Mouse (Mus musculus): ENCODE data around the gene Sin3a. TPM values are rescaled to one million over a fixed set of nuclear protein-coding genes. Genes with fewer than 3 reads are reported as not detected.
A peak's percentile ranks its signal among the peaks of the same experiment; 100 is the strongest.

Gene Sin3a
- 22.5 and 23.2 TPM in 2 replicates for polyA plus RNA-seq (2015; fragmentation: Nextera tagmentation; extraction: Ambion mirVana)

GRCm38 (mm10) chr9:57071801-57072351 lies at the start of gene Sin3a:
Gene Sin3a, plus strand, starts transcription at chr9:57072040.
- Histone ChIP-seq H3K27ac (replicated peaks) (peak within 1 kb of the TSS; percentile 97), H3K9me3 (no peaks in the 10 kb centered on the region), H3K4me3 (peak within 1 kb of the TSS; percentile 83), H3K27me3 (no peaks in the 10 kb centered on the region), H3K4me2 (peak within 1 kb of the TSS; percentile 82), H3K36me3 (no peaks in the 10 kb centered on the region), H3K9ac (peak within 1 kb of the TSS; percentile 65), H3K4me1 (replicated peaks) (peaks cover 29% of the 10 kb centered on the region)
- under 1% methylated on average over 34 of the region's 34 CpGs for WGBS
- ATAC-seq (ENCODE audit: low FRiP score, low read depth): no peak

- no peak for ATAC-seq (ENCODE audit: low FRiP score, low read depth)
- 97% methylated on average over 1 of the region's 1 CpGs for WGBS
- H3K36me3 ChIP-seq: peaks cover 64% of the 10 kb centered on the region
Observed at GRCm38 (mm10) chr9:57031756-57032155, 40.1 kb upstream of the Sin3a start.

GRCm38 (mm10) chr9:57056237-57056636 lies 15.6 kb upstream of the Sin3a start:
- Histone ChIP-seq H3K9ac (no peak overlapping the region), H3K27ac (replicated peaks) (no peak overlapping the region), H3K4me1 (replicated peaks) (no peaks in the 10 kb centered on the region), H3K27me3 (no peaks in the 10 kb centered on the region), H3K9me3 (no peaks in the 10 kb centered on the region), H3K4me2 (no peak overlapping the region), H3K4me3 (no peak overlapping the region), H3K36me3 (peaks cover 54% of the 10 kb centered on the region)
- no peak for ATAC-seq (ENCODE audit: low FRiP score, low read depth)
- 94% methylated on average over 1 of the region's 1 CpGs for WGBS

More at GRCm38 (mm10) chr9:57031756-57032155, 40.1 kb upstream of the Sin3a start:
- no peak overlapping the region for H3K27ac ChIP-seq (replicated peaks)
- H3K9ac ChIP-seq: no peak overlapping the region
- no peaks in the 10 kb centered on the region for H3K4me1 ChIP-seq (replicated peaks)
- H3K4me2 ChIP-seq: no peak overlapping the region
- no peak overlapping the region for H3K4me3 ChIP-seq
- H3K27me3 ChIP-seq: no peaks in the 10 kb centered on the region
- no peaks in the 10 kb centered on the region for H3K9me3 ChIP-seq

GRCm38 (mm10) chr9:57064164-57064563 lies 7.7 kb upstream of the Sin3a start:
- Histone ChIP-seq H3K27me3 (no peaks in the 10 kb centered on the region), H3K4me2 (no peak overlapping the region), H3K4me1 (replicated peaks) (no peaks in the 10 kb centered on the region), H3K9ac (no peak overlapping the region), H3K4me3 (no peak overlapping the region), H3K27ac (replicated peaks) (no peak overlapping the region), H3K9me3 (no peaks in the 10 kb centered on the region), H3K36me3 (peaks cover 32% of the 10 kb centered on the region)
- 99% methylated on average over 2 of the region's 2 CpGs for WGBS
- ATAC-seq (ENCODE audit: low FRiP score, low read depth): no peak

- no peak for ATAC-seq (ENCODE audit: low FRiP score, low read depth)
- Histone ChIP-seq H3K9me3 (no peaks in the 10 kb centered on the region), H3K27me3 (no peaks in the 10 kb centered on the region), H3K4me1 (replicated peaks) (peaks cover 9% of the 10 kb centered on the region), H3K27ac (replicated peaks) (no peak overlapping the region), H3K4me2 (no peak overlapping the region), H3K4me3 (no peak overlapping the region), H3K36me3 (peaks cover 4% of the 10 kb centered on the region), H3K9ac (no peak overlapping the region)
- 76% methylated on average over 3 of the region's 3 CpGs for WGBS
Observed at GRCm38 (mm10) chr9:57068266-57068665, 3.6 kb upstream of the Sin3a start.

- no peak overlapping the region for H3K27ac ChIP-seq (replicated peaks)
- H3K36me3 ChIP-seq: no peaks in the 10 kb centered on the region
- H3K27me3 ChIP-seq: no peaks in the 10 kb centered on the region
- no peak for ATAC-seq (ENCODE audit: low FRiP score, low read depth)
- WGBS: 73% methylated on average over 1 of the region's 1 CpGs
- no peak overlapping the region for H3K4me3 ChIP-seq
- no peaks in the 10 kb centered on the region for H3K9me3 ChIP-seq
- H3K4me1 ChIP-seq (replicated peaks): peaks cover 27% of the 10 kb centered on the region
- no peak overlapping the region for H3K9ac ChIP-seq
- no peak overlapping the region for H3K4me2 ChIP-seq
Observed at GRCm38 (mm10) chr9:57070262-57070661, 1.6 kb upstream of the Sin3a start.

- Histone ChIP-seq H3K36me3 (no peaks in the 10 kb centered on the region), H3K27ac (replicated peaks) (peak overlapping the region; percentile 97; the same call in 1 of the 2 replicates), H3K9me3 (no peaks in the 10 kb centered on the region), H3K4me2 (peak overlapping the region; percentile 82), H3K27me3 (no peaks in the 10 kb centered on the region), H3K4me1 (replicated peaks) (peaks cover 29% of the 10 kb centered on the region), H3K9ac (peak overlapping the region; percentile 65; the same call in 1 of the 2 replicates), H3K4me3 (peak overlapping the region; percentile 83)
- no peak for ATAC-seq (ENCODE audit: low FRiP score, low read depth)
- WGBS: 24% methylated on average over 5 of the region's 5 CpGs
Observed at GRCm38 (mm10) chr9:57070800-57071545, 867 bp upstream of the Sin3a start.

- Histone ChIP-seq H3K9me3 (no peaks in the 10 kb centered on the region), H3K27ac (replicated peaks) (peak overlapping the region; percentile 97), H3K4me1 (replicated peaks) (peaks cover 35% of the 10 kb centered on the region), H3K36me3 (no peaks in the 10 kb centered on the region), H3K4me2 (peak overlapping the region; percentile 82), H3K9ac (peak overlapping the region; percentile 65), H3K27me3 (no peaks in the 10 kb centered on the region), H3K4me3 (peak overlapping the region; percentile 83)
- ATAC-seq (ENCODE audit: low FRiP score, low read depth): no peak
- under 1% methylated on average over 40 of the region's 40 CpGs for WGBS
Observed at GRCm38 (mm10) chr9:57072526-57072988, 717 bp downstream of the Sin3a start.

- no peaks in the 10 kb centered on the region for H3K27me3 ChIP-seq
- no peaks in the 10 kb centered on the region for H3K9me3 ChIP-seq
- H3K4me3 ChIP-seq: peak overlapping the region; percentile 83
- ATAC-seq (ENCODE audit: low FRiP score, low read depth): peak; percentile 78
- peak overlapping the region; percentile 65 for H3K9ac ChIP-seq
- H3K36me3 ChIP-seq: no peaks in the 10 kb centered on the region
- WGBS: under 1% methylated on average over 45 of the region's 54 CpGs
- peak overlapping the region; percentile 82 for H3K4me2 ChIP-seq
- peak overlapping the region; percentile 97 for H3K27ac ChIP-seq (replicated peaks)
- peaks cover 41% of the 10 kb centered on the region for H3K4me1 ChIP-seq (replicated peaks)
Observed at GRCm38 (mm10) chr9:57072989-57073789, 1.3 kb downstream of the Sin3a start.

- Histone ChIP-seq H3K4me2 (peak overlapping the region; percentile 82), H3K4me1 (replicated peaks) (peaks cover 43% of the 10 kb centered on the region), H3K27me3 (no peaks in the 10 kb centered on the region), H3K9me3 (no peaks in the 10 kb centered on the region), H3K27ac (replicated peaks) (peak overlapping the region; percentile 78), H3K36me3 (no peaks in the 10 kb centered on the region), H3K9ac (peak overlapping the region; percentile 32), H3K4me3 (peak overlapping the region; percentile 83)
- ATAC-seq (ENCODE audit: low FRiP score, low read depth): no peak
- WGBS: 0% methylated on average over 15 of the region's 15 CpGs
Observed at GRCm38 (mm10) chr9:57073790-57074094, 1.9 kb downstream of the Sin3a start.

- Histone ChIP-seq H3K9ac (peak overlapping the region; percentile 32), H3K4me1 (replicated peaks) (peaks cover 43% of the 10 kb centered on the region), H3K9me3 (no peaks in the 10 kb centered on the region), H3K27ac (replicated peaks) (peak overlapping the region; percentile 78), H3K27me3 (no peaks in the 10 kb centered on the region), H3K4me2 (peak overlapping the region; percentile 82), H3K4me3 (peak overlapping the region; percentile 83), H3K36me3 (no peaks in the 10 kb centered on the region)
- ATAC-seq (ENCODE audit: low FRiP score, low read depth): no peak
- WGBS: 4% methylated on average over 21 of the region's 21 CpGs
Observed at GRCm38 (mm10) chr9:57074171-57074821, 2.5 kb downstream of the Sin3a start.

Measured in hindbrain, embryonic 15.5 days (tissue).